Mouse (Mus musculus) ovary, adult 18-20 months (tissue): ENCODE results near the gene Mtmr10.

ENCODE experiments used
- DNase-seq: peaks from one replicate; pipeline ENCODE4 v3.0.0; 2022; ENCODE audit warnings: low spot score, mixed read lengths

Mtmr10 gene

DNA sequence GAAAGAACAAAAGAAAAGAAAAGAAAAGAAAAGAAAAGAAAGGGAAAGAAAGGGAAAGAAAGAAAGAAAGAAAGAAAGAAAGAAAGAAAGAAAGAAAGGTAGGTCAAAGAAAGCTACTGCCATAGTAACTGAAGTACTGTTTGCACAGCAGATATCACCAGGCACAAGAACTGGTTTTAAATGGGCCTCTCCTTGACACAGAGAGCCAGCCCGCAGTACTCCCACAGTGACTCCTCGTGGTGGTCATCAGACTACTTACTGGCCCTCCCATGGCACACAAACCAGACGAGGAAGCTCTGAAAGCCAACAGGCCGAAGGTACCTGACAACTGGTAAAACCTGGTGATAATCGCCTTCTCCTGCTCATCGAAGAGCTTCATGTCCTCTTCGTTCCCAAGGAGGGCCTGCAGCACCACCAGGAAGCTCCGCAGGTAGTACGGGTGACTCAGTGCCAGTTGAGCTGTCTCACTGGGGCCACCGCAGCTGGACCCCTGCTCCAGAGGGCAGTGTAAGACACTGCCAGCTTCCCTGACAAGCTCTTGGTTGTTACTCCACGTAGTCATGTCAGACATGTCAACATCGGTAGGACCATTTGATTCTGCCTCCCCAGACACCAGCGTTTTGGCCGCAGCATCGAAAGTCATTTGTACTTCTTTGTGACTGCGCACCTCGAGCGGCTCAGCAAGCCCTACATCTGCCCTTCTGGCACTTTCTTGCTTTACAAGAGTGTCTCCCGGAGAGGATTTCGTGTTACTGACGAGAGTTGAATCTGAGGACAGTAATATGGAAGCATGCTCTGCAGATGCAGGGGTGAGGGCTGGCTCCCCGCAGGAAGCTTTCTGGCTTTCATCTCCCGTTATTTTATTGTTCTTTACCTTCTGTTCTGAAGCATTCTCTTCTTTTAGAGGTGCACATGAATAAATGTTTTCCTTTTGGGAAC, 84.8 kb downstream of the Mtmr10 start:
- DNase-seq, result no peak

DNA sequence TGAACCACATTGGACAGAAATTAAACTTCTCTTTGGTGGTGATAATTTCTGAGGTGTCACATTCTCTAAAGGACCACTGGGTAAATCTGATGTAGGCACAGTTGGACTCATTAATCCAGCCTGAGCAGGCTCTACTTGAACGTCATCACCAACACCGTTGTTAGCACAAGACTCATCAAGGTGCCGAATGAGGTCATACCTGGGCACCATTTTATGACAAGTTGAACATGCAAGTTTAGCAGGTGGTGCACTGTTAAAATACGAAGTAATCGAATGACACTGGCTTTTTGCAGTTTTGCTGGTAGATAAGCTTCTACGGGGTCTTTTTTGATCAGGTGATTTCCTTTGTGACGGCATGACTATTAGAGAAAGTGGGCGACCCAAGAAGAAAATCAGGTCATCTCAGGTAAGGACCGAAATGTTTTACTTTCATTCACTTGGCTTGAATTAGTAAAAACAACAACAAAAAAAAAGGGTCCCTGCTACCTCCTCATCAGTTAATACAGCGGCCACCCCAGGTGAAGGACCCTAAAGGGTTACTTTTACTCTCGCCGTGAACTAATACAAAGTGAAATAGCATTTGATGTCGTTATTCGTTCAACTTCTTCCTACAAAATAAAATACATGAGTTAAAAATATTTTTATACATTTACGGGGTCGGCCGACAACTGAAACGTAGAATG, 85.8 kb downstream of the Mtmr10 start:
- DNase-seq, result no peak

DNA sequence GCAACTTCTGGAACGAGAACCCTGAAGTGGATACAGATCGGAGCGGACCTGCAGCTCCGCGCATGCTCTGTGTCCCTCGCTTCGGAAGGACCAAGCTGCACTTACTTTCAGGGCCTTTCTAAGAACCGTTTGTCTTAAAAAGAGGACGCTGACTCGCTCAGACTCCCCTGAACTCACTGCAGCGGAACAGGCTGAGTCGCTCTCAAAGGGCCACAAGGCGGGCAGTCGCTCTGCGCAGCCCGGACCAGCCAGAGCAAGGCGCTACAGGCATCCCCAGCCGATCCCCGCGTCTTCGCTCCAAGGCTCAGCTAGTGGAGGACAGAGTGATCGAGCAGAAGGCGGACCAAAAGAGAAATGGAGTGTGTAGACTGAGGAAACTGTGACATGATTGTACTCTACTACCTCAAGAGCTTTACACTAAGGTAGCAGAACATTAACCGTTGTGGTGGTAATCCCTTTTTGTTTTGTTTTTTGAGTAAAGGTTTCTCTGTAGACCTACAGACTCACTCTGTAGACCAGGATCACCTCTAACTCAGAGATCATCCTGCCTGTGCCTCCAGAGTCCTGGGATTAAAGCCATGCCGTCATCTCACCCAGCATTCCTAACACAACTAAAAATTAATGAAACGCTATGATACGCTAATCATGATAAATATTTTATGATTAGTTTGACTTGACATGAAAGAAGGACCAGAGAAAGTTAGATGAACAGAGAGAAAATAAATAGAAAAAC, 86.5 kb downstream of the Mtmr10 start, which contains the start of gene Fan1:
TSS of gene Fan1 (minus strand) at position 266 of the 733 bp plus-strand sequence.
- peak; percentile 70 for DNase-seq
